Mouse (Mus musculus) C2C12 (cell line): ENCODE results near the gene Smpd1.

Source experiments
- CTCF ChIP-seq: IDR thresholded peaks from one replicate; pipeline ENCODE4 v1.5.1; 2011; ENCODE audit not compliant: control insufficient read depth, insufficient read depth, insufficient read length
- USF1 ChIP-seq: IDR thresholded peaks from one replicate; pipeline ENCODE4 v1.6.1; 2011; ENCODE audit warnings: low read depth, mild to moderate bottlenecking, control low read depth, moderate library complexity

DNA sequence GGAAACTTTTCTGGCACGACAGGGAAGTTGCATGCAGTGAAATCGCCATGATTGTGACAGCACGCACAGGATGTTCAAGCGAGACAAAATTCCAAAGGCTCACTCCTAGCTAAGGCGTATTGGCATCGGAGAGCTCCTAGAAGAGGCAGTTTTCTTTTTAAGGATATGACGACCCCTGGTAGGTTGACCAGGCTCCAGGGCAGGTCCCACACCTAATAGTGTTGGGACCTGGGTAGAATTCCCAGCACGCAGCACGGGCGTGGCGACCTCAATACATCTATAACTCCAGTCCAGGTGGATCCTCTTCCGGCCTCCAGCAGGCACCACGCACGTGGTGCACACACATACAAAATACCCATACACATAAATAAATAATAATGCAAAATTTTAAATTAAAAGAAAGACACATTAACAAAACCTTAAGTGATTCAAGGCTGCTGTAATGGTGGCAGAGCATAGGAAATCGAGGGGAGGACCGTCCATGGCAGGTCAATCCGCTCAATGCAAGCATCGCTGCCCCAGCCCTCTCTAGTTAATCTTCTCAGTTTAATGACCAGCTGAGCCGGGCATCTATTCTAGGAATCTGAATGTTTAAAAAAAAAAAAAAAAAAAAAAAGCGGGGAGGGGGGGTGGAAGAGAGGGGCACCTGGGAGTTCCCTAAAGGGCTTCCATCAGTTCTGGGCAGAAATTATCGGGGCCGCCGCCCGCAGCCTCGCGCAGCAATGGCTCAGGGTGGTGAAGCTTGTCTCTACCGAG lies 526 bp upstream of the Smpd1 start:
- TF ChIP-seq CTCF, result no peak
- TF ChIP-seq USF1, result no peak
